Mouse (Mus musculus): ENCODE results near the gene Zfp354b. TPM values are rescaled to one million over a fixed set of nuclear protein-coding genes. Genes with fewer than 3 reads are reported as not detected.

Gene Zfp354b
- polyA plus RNA-seq, 1 experiment: 0.19 TPM

GRCm38 (mm10) chr11:50938435-50938834 lies 7.0 kb upstream of the Zfp354b start:
- no peaks in the 10 kb centered on the region for H3K4me1 ChIP-seq (ENCODE audit: control insufficient read depth, insufficient read depth, low read length)
- 66% methylated on average over 8 of the region's 8 CpGs for WGBS
- no peak overlapping the region for H3K4me3 ChIP-seq (replicated peaks; ENCODE audit: extremely low read depth, low read depth, low read length)
- no peak for DNase-seq
- no peak for TF ChIP-seq CTCF (IDR thresholded peaks at IDR 0.05; ENCODE audit: insufficient read depth, low read length)
- TF ChIP-seq POLR2A (IDR thresholded peaks at IDR 0.05; ENCODE audit: borderline replicate concordance, extremely low read depth, low read depth, low read length): no peak

GRCm38 (mm10) chr11:50932040-50932439 lies 607 bp upstream of the Zfp354b start:
- WGBS: 82% methylated on average over 1 of the region's 1 CpGs
- no peak for DNase-seq
- TF ChIP-seq CTCF (IDR thresholded peaks at IDR 0.05; ENCODE audit: insufficient read depth, low read length): no peak
- TF ChIP-seq POLR2A (IDR thresholded peaks at IDR 0.05; ENCODE audit: borderline replicate concordance, extremely low read depth, low read depth, low read length): no peak
- H3K4me1 ChIP-seq (ENCODE audit: control insufficient read depth, insufficient read depth, low read length): 0 out of 2 replicates have a peak, but pooled peaks cover 3% of the 10 kb centered on the region
- H3K4me3 ChIP-seq (replicated peaks; ENCODE audit: extremely low read depth, low read depth, low read length): no peak overlapping the region

- H3K4me1 ChIP-seq (ENCODE audit: control insufficient read depth, insufficient read depth, low read length): 0 out of 2 replicates have a peak, but pooled peaks cover 3% of the 10 kb centered on the region
- no peak for DNase-seq
- 0% methylated on average over 16 of the region's 16 CpGs for WGBS
- H3K4me3 ChIP-seq (replicated peaks; ENCODE audit: extremely low read depth, low read depth, low read length): peak overlapping the region; percentile 82
- TF ChIP-seq POLR2A (IDR thresholded peaks at IDR 0.05; ENCODE audit: borderline replicate concordance, extremely low read depth, low read depth, low read length) (no peak), CTCF (IDR thresholded peaks at IDR 0.05; ENCODE audit: insufficient read depth, low read length) (no peak)
Measured at GRCm38 (mm10) chr11:50931021-50931420, 412 bp downstream of the Zfp354b start.

GRCm38 (mm10) chr11:50930469-50931014 lies 891 bp downstream of the Zfp354b start:
- 12% methylated on average over 14 of the region's 14 CpGs for WGBS
- H3K4me1 ChIP-seq (ENCODE audit: control insufficient read depth, insufficient read depth, low read length): 0 out of 2 replicates have a peak, but pooled peaks cover 3% of the 10 kb centered on the region
- TF ChIP-seq CTCF (IDR thresholded peaks at IDR 0.05; ENCODE audit: insufficient read depth, low read length) (no peak), POLR2A (IDR thresholded peaks at IDR 0.05; ENCODE audit: borderline replicate concordance, extremely low read depth, low read depth, low read length) (no peak)
- DNase-seq: peak; percentile 7
- peak overlapping the region; percentile 82 for H3K4me3 ChIP-seq (replicated peaks; ENCODE audit: extremely low read depth, low read depth, low read length)

- under 1% methylated on average over 47 of the region's 47 CpGs for WGBS
- Histone ChIP-seq H3K4me3 (replicated peaks; ENCODE audit: extremely low read depth, low read depth, low read length) (peak within 1 kb of the TSS; percentile 100), H3K4me1 (ENCODE audit: control insufficient read depth, insufficient read depth, low read length) (no peaks in the 10 kb centered on the region)
- TF ChIP-seq POLR2A (IDR thresholded peaks at IDR 0.05; ENCODE audit: borderline replicate concordance, extremely low read depth, low read depth, low read length): peak; percentile 42; the same call in 1 of the 2 replicates
- peak; percentile 70 for TF ChIP-seq CTCF (IDR thresholded peaks at IDR 0.05; ENCODE audit: insufficient read depth, low read length)
- DNase-seq: peak; percentile 84
Measured at GRCm38 (mm10) chr11:50915671-50916320, 15.6 kb downstream of the Zfp354b start, which contains the start of gene Zfp2. Gene Zfp2, minus strand, starts transcription at chr11:50916165.

GRCm38 (mm10) chr11:50914461-50914860 lies 17.0 kb downstream of the Zfp354b start:
- 96% methylated on average over 3 of the region's 3 CpGs for whole genome bisulfite sequencing
- H3K4me3 ChIP-seq (replicated peaks; ENCODE audit: extremely low read depth, low read depth, low read length): no peak overlapping the region
- no peak for TF ChIP-seq CTCF (IDR thresholded peaks at IDR 0.05; ENCODE audit: insufficient read depth, low read length)
- TF ChIP-seq POLR2A (IDR thresholded peaks at IDR 0.05; ENCODE audit: borderline replicate concordance, extremely low read depth, low read depth, low read length): no peak
- H3K4me1 ChIP-seq (ENCODE audit: control insufficient read depth, insufficient read depth, low read length): no peaks in the 10 kb centered on the region
- DNase-seq: no peak

GRCm38 (mm10) chr11:50913301-50913700 lies 18.1 kb downstream of the Zfp354b start:
- Histone ChIP-seq H3K4me1 (ENCODE audit: control insufficient read depth, insufficient read depth, low read length) (no peaks in the 10 kb centered on the region), H3K4me3 (replicated peaks; ENCODE audit: extremely low read depth, low read depth, low read length) (no peak overlapping the region)
- TF ChIP-seq POLR2A (IDR thresholded peaks at IDR 0.05; ENCODE audit: borderline replicate concordance, extremely low read depth, low read depth, low read length) (no peak), CTCF (IDR thresholded peaks at IDR 0.05; ENCODE audit: insufficient read depth, low read length) (no peak)
- no peak for DNase-seq
- WGBS: 89% methylated on average over 1 of the region's 1 CpGs

- Histone ChIP-seq H3K4me3 (replicated peaks; ENCODE audit: extremely low read depth, low read depth, low read length) (no peak overlapping the region), H3K4me1 (ENCODE audit: control insufficient read depth, insufficient read depth, low read length) (no peaks in the 10 kb centered on the region)
- no peak for TF ChIP-seq CTCF (IDR thresholded peaks at IDR 0.05; ENCODE audit: insufficient read depth, low read length)
- TF ChIP-seq POLR2A (IDR thresholded peaks at IDR 0.05; ENCODE audit: borderline replicate concordance, extremely low read depth, low read depth, low read length): no peak
- DNase-seq: no peak
- WGBS: 91% methylated on average over 5 of the region's 5 CpGs
Measured at GRCm38 (mm10) chr11:50908136-50908535, 23.3 kb downstream of the Zfp354b start.

GRCm38 (mm10) chr11:50897359-50897758 lies 34.1 kb downstream of the Zfp354b start:
- 81% methylated on average over 1 of the region's 1 CpGs for WGBS
- TF ChIP-seq CTCF (IDR thresholded peaks at IDR 0.05; ENCODE audit: insufficient read depth, low read length) (no peak), POLR2A (IDR thresholded peaks at IDR 0.05; ENCODE audit: borderline replicate concordance, extremely low read depth, low read depth, low read length) (no peak)
- Histone ChIP-seq H3K4me1 (ENCODE audit: control insufficient read depth, insufficient read depth, low read length) (no peaks in the 10 kb centered on the region), H3K4me3 (replicated peaks; ENCODE audit: extremely low read depth, low read depth, low read length) (no peak overlapping the region)
- no peak for DNase-seq

- Histone ChIP-seq H3K4me3 (replicated peaks; ENCODE audit: extremely low read depth, low read depth, low read length) (no peak overlapping the region), H3K4me1 (ENCODE audit: control insufficient read depth, insufficient read depth, low read length) (no peaks in the 10 kb centered on the region; the same call in 1 of the 2 replicates)
- TF ChIP-seq POLR2A (IDR thresholded peaks at IDR 0.05; ENCODE audit: borderline replicate concordance, extremely low read depth, low read depth, low read length) (no peak), CTCF (IDR thresholded peaks at IDR 0.05; ENCODE audit: insufficient read depth, low read length) (no peak)
- DNase-seq: no peak
- WGBS: 45% methylated on average over 2 of the region's 2 CpGs
Measured at GRCm38 (mm10) chr11:50892441-50892840, 39.0 kb downstream of the Zfp354b start.

All from lung, adult 2 months (tissue).